Mouse (Mus musculus) megakaryocyte, embryonic 14.5 days (primary cell): ENCODE data around the gene Zcchc24. TPM values are rescaled to one million over a fixed set of nuclear protein-coding genes. Genes with fewer than 3 reads are reported as not detected.
A peak's percentile ranks its signal among the peaks of the same experiment; 100 is the strongest.

ENCODE experiments used
- H3K27me3 ChIP-seq: replicated peaks from 2 replicates; pipeline ENCODE3; 2012; ENCODE audit warnings: inconsistent platforms
- H3K36me3 ChIP-seq: replicated peaks from 2 replicates; pipeline ENCODE3; 2012; ENCODE audit warnings: low read length, inconsistent platforms, mixed read lengths
- H3K4me1 ChIP-seq: 2 replicates; pipeline ENCODE4 v1.6.1; 2012; ENCODE audit warnings: inconsistent platforms
- H3K4me3 ChIP-seq: replicated peaks from 2 replicates; pipeline ENCODE3; 2012; ENCODE audit warnings: moderate library complexity, mild to moderate bottlenecking, inconsistent platforms
- H3K9me3 ChIP-seq: 2 replicates; pipeline ENCODE4 v1.6.1; 2012; ENCODE audit warnings: inconsistent platforms
- FLI1 ChIP-seq: IDR thresholded peaks from 2 replicates; pipeline ENCODE4 v1.6.1; 2012; ENCODE audit warnings: low read length, inconsistent platforms, mixed read lengths
- GATA1 ChIP-seq: IDR thresholded peaks from 3 replicates; pipeline ENCODE4 v1.6.1; 2012; ENCODE audit warnings: mixed read lengths, low read length, inconsistent platforms, borderline replicate concordance
- polyA plus RNA-seq: library from polyadenylated mRNA; stranded (reverse); fragments of >175 nt; gene quantifications from 2 replicates; pipeline ENCODE4 v1.2.3, GENCODE M21; 2012; ENCODE audit warnings: low replicate concordance; ENCODE audit not compliant: insufficient read depth

The Zcchc24 gene
- polyA plus RNA-seq, 1 experiment, result 1.7 TPM

GRCm38 (mm10) chr14:25725032-25725497 lies 43.8 kb downstream of the Zcchc24 start:
- Histone ChIP-seq H3K9me3 (no peaks in the 10 kb centered on the region), H3K4me3 (no peak overlapping the region), H3K36me3 (no peaks in the 10 kb centered on the region), H3K27me3 (peaks cover 49% of the 10 kb centered on the region), H3K4me1 (peaks cover 43% of the 10 kb centered on the region)
- no peak for TF ChIP-seq FLI1
- TF ChIP-seq GATA1, result no peak

- no peak for TF ChIP-seq GATA1
Observed at GRCm38 (mm10) chr14:25720962-25721707, 47.7 kb downstream of the Zcchc24 start.

GRCm38 (mm10) chr14:25719371-25719770 lies 49.5 kb downstream of the Zcchc24 start:
- H3K9me3 ChIP-seq, result peaks cover 4% of the 10 kb centered on the region; the same call in 1 of the 2 replicates
- H3K27me3 ChIP-seq, result peaks cover 68% of the 10 kb centered on the region
- H3K4me1 ChIP-seq, result peaks cover 60% of the 10 kb centered on the region
- no peak overlapping the region for H3K4me3 ChIP-seq
- no peak for TF ChIP-seq GATA1
- no peak for TF ChIP-seq FLI1
- H3K36me3 ChIP-seq, result no peaks in the 10 kb centered on the region

More at GRCm38 (mm10) chr14:25720962-25721707, 47.7 kb downstream of the Zcchc24 start:
- H3K27me3 ChIP-seq, result peaks cover 64% of the 10 kb centered on the region
- peaks cover 4% of the 10 kb centered on the region; the same call in 1 of the 2 replicates for H3K9me3 ChIP-seq
- no peak overlapping the region for H3K4me3 ChIP-seq
- H3K4me1 ChIP-seq, result peaks cover 67% of the 10 kb centered on the region
- no peaks in the 10 kb centered on the region for H3K36me3 ChIP-seq

DNA sequence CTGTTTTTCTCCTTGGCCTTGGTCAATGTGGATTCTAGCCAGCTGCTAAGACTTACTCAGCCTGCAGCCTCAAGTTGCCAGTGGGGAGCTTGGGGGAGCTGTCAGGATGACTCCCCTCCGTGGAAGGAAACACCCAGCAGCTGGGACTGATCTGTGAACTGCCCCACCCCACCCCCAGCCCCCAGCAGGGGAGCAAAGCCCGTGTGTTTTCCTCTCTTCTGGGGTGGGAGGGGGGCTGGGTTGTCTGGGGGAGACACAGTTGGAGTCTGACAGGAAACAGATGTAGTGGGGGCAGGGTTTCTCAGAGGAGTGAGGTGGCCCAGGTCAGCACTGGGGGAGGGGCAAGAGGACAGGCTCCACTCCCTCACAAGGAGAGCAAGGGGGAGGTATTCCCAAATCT lies 50.4 kb downstream of the Zcchc24 start:
- peaks cover 67% of the 10 kb centered on the region for H3K27me3 ChIP-seq
- TF ChIP-seq FLI1 (no peak), GATA1 (no peak)
- no peak overlapping the region for H3K4me3 ChIP-seq
- H3K36me3 ChIP-seq, result no peaks in the 10 kb centered on the region
- peaks cover 69% of the 10 kb centered on the region for H3K4me1 ChIP-seq
- H3K9me3 ChIP-seq, result peaks cover 4% of the 10 kb centered on the region; the same call in 1 of the 2 replicates

- Histone ChIP-seq H3K9me3 (peaks cover 4% of the 10 kb centered on the region; the same call in 1 of the 2 replicates), H3K4me3 (peak overlapping the region; percentile 68), H3K4me1 (peaks cover 71% of the 10 kb centered on the region), H3K27me3 (peaks cover 66% of the 10 kb centered on the region), H3K36me3 (no peaks in the 10 kb centered on the region)
- TF ChIP-seq GATA1, result no peak
Observed at GRCm38 (mm10) chr14:25717718-25718117, 51.1 kb downstream of the Zcchc24 start.

DNA sequence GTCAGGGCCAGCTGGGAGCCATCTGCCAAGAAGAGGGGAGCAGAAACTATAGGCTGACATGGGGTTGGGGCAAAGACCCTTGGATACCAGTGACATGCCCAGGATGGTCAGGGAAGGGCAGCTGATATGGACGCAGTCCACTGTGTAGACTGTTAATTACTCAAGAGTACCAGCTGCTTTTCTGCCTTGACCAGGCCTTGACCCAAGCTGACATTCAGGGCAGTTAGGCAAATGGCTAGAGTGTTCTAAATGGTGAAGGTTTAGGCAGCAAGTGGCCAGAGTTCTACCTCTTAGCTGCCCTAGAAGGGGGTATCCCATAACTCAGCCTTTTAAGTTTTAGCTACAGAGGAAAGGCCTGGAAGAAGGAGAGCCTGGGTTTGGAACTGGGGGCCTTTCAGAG lies 52.3 kb downstream of the Zcchc24 start:
- no peak overlapping the region for H3K4me3 ChIP-seq
- H3K9me3 ChIP-seq, result peaks cover 4% of the 10 kb centered on the region; the same call in 1 of the 2 replicates
- H3K27me3 ChIP-seq, result peaks cover 66% of the 10 kb centered on the region
- H3K36me3 ChIP-seq, result no peaks in the 10 kb centered on the region
- TF ChIP-seq FLI1 (no peak), GATA1 (no peak)
- H3K4me1 ChIP-seq, result peaks cover 64% of the 10 kb centered on the region

DNA sequence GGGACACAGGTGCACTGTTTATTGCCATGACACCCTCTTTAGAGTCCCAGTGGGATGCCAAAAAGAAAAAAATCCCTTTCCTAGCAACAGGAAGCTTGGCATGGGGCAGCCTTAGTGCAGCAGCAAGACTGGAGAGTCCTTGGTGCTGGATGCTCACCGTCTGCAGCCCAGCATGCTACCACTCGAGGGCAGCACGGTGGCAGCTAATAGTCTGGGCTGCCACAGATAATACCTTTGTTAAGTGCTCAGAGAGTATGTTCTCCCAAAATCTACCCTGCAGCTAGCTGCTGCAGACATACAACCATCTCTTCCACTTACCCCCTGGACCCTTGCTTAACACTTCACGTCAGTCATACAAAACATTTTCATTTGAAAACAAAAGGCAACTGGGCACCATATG lies 55.4 kb downstream of the Zcchc24 start:
- H3K4me1 ChIP-seq, result peaks cover 63% of the 10 kb centered on the region
- H3K9me3 ChIP-seq, result no peaks in the 10 kb centered on the region
- TF ChIP-seq FLI1 (no peak), GATA1 (no peak)
- no peaks in the 10 kb centered on the region for H3K36me3 ChIP-seq
- no peak overlapping the region for H3K4me3 ChIP-seq
- peaks cover 65% of the 10 kb centered on the region for H3K27me3 ChIP-seq

GRCm38 (mm10) chr14:25711602-25712001 lies 57.2 kb downstream of the Zcchc24 start:
- Histone ChIP-seq H3K36me3 (no peaks in the 10 kb centered on the region), H3K9me3 (no peaks in the 10 kb centered on the region), H3K27me3 (peaks cover 54% of the 10 kb centered on the region), H3K4me1 (peaks cover 60% of the 10 kb centered on the region), H3K4me3 (no peak overlapping the region)
- TF ChIP-seq FLI1 (no peak), GATA1 (no peak)

GRCm38 (mm10) chr14:25711177-25711576 lies 57.7 kb downstream of the Zcchc24 start:
- H3K36me3 ChIP-seq, result no peaks in the 10 kb centered on the region
- H3K4me1 ChIP-seq, result peaks cover 57% of the 10 kb centered on the region
- H3K4me3 ChIP-seq, result no peak overlapping the region
- TF ChIP-seq GATA1 (no peak), FLI1 (no peak)
- H3K9me3 ChIP-seq, result no peaks in the 10 kb centered on the region
- H3K27me3 ChIP-seq, result peaks cover 50% of the 10 kb centered on the region

DNA sequence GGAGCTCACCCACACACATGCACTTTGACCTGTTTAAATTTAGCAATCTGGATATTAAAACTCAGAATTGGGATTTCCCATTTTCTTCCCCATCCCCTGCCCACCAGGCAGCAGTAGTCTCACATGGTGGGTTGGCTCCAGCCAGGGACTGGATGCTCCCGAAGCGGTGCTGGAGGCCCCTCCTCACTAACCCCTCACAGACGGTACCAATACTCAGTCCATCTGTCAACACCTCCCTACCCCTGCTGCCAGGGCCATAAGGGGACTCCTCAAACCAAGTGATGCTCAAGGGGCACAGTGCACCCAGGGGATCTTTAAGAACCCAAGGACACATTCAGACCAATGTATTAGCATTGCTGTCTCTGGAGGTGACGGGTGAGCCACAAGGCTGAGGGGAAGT lies 58.2 kb downstream of the Zcchc24 start:
- no peak for TF ChIP-seq FLI1
- TF ChIP-seq GATA1, result no peak
- Histone ChIP-seq H3K27me3 (peaks cover 45% of the 10 kb centered on the region), H3K4me3 (no peak overlapping the region), H3K4me1 (peaks cover 60% of the 10 kb centered on the region), H3K9me3 (no peaks in the 10 kb centered on the region), H3K36me3 (no peaks in the 10 kb centered on the region)

DNA sequence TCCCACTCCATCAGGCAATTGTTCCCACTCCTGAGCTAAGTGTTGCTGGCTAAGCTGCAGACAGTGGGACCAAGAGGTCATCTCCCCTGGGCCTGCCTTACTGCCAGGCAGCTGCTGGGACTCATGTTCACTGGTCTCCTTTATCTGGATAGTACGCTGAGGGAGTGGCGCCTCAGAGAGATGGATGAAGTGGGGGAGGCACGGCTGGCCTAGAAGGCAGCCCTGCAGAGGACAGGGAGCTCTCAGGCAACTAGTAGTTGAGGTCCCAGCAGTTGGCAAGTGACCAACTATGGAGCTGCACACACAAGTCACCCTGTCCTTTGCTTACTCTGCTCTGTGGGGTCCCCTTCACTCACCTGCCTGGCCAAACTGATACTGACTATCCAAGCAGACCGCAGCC lies 58.8 kb downstream of the Zcchc24 start:
- Histone ChIP-seq H3K4me1 (peaks cover 64% of the 10 kb centered on the region), H3K27me3 (peaks cover 40% of the 10 kb centered on the region), H3K4me3 (no peak overlapping the region), H3K36me3 (no peaks in the 10 kb centered on the region), H3K9me3 (no peaks in the 10 kb centered on the region)
- TF ChIP-seq GATA1 (no peak), FLI1 (no peak)
